Comparison of ENCODE assay signal across 8 mouse cellular contexts in the genomic region with DNA sequence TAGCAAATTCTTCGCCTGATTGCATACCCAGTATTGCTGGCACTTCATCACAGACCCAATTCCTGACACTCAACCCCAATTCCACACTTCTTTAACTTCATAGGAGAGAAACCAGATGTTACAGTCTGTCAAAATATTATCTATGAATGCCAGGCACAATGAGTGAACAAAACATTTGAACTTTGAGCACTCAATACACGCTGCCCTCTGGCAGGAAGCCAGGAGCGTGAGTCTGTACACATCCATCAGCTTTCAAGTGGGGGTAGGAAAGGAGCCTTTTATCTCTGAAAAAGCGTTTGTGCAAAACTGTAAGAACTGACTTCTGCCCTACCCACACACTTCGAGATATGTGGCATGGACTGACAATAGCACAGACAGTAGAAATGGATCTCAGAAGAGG. TPM values are rescaled to one million over a fixed set of nuclear protein-coding genes. Genes with fewer than 3 reads are reported as not detected.
DNase-seq lines count a peak whose midpoint lies in the region; ATAC-seq and TF ChIP-seq lines count a peak whose summit lies in the region.

No protein-coding gene starts in this region.

- no peaks in the 10 kb centered on the region for H3K4me1 ChIP-seq in hindbrain, postnatal 0 days (ENCODE audit: insufficient read depth, low read length)
- H3K4me1 ChIP-seq in hindbrain, embryonic 16.5 days (ENCODE audit: control insufficient read depth, insufficient read depth, low read depth, low read length) = peaks cover 18% of the 10 kb centered on the region
- H3K4me1 ChIP-seq in brown adipose tissue, adult 24 weeks (ENCODE audit: control insufficient read depth, insufficient read depth, insufficient read length, low read length) = no peaks in the 10 kb centered on the region
- H3K4me1 ChIP-seq in stomach, postnatal 0 days (replicated peaks; ENCODE audit: control insufficient read depth, insufficient read depth) = peaks cover 3% of the 10 kb centered on the region; the same call in 1 of the 2 replicates
- H3K4me1 ChIP-seq in midbrain, embryonic 16.5 days (ENCODE audit: control insufficient read depth, insufficient read depth, low read length) = peaks cover 19% of the 10 kb centered on the region

- TF ChIP-seq EP300 in stomach, postnatal 0 days (optimal IDR thresholded peaks at IDR 0.05) = no peak

- no peak overlapping the region for H3K27ac ChIP-seq in hindbrain, postnatal 0 days
- H3K27ac ChIP-seq in hindbrain, embryonic 16.5 days (ENCODE audit: low read depth, low read length) = no peak overlapping the region
- peak overlapping the region; percentile 54; the same call in 1 of the 2 replicates for H3K27ac ChIP-seq in brown adipose tissue, adult 24 weeks (replicated peaks; ENCODE audit: low read depth, low read length)
- H3K27ac ChIP-seq in stomach, postnatal 0 days (replicated peaks) = no peak overlapping the region
- H3K27ac ChIP-seq in midbrain, embryonic 16.5 days (ENCODE audit: low read length) = no peak overlapping the region

- no peak for TF ChIP-seq CTCF in hindbrain, postnatal 0 days (IDR thresholded peaks at IDR 0.05; ENCODE audit: low read depth)
- TF ChIP-seq CTCF in stomach, postnatal 0 days (IDR thresholded peaks at IDR 0.05; ENCODE audit: low read depth) = no peak

- ATAC-seq in hindbrain, postnatal 0 days = no peak
- no peak for ATAC-seq in hindbrain, embryonic 16.5 days
- no peak for ATAC-seq in stomach, postnatal 0 days (ENCODE audit: low FRiP score, low TSS enrichment)
- no peak for ATAC-seq in midbrain, embryonic 16.5 days

- peaks cover 5% of the 10 kb centered on the region; the same call in 1 of the 2 replicates for H3K27me3 ChIP-seq in hindbrain, postnatal 0 days (ENCODE audit: insufficient read depth, low read length)
- H3K27me3 ChIP-seq in hindbrain, embryonic 16.5 days (replicated peaks; ENCODE audit: control insufficient read depth, insufficient read depth, low read length) = peaks cover 15% of the 10 kb centered on the region
- H3K27me3 ChIP-seq in stomach, postnatal 0 days (ENCODE audit: control insufficient read depth, insufficient read depth, low read length) = no peaks in the 10 kb centered on the region; the same call in 1 of the 2 replicates
- peaks cover 26% of the 10 kb centered on the region for H3K27me3 ChIP-seq in midbrain, embryonic 16.5 days (ENCODE audit: control insufficient read depth, insufficient read depth, low read depth, low read length)

- H3K36me3 ChIP-seq in hindbrain, postnatal 0 days (ENCODE audit: insufficient read depth, low read length) = no peaks in the 10 kb centered on the region
- no peaks in the 10 kb centered on the region for H3K36me3 ChIP-seq in hindbrain, embryonic 16.5 days (ENCODE audit: control insufficient read depth, insufficient read depth, low read length)
- H3K36me3 ChIP-seq in stomach, postnatal 0 days (ENCODE audit: control insufficient read depth, insufficient read depth, low read length) = no peaks in the 10 kb centered on the region
- H3K36me3 ChIP-seq in midbrain, embryonic 16.5 days (ENCODE audit: control insufficient read depth, insufficient read depth, low read length) = no peaks in the 10 kb centered on the region

- H3K9ac ChIP-seq in hindbrain, postnatal 0 days (replicated peaks; ENCODE audit: low read length) = no peak overlapping the region
- no peak overlapping the region for H3K9ac ChIP-seq in hindbrain, embryonic 16.5 days (ENCODE audit: low read depth, low read length)
- no peak overlapping the region for H3K9ac ChIP-seq in stomach, postnatal 0 days (ENCODE audit: low read length)
- H3K9ac ChIP-seq in midbrain, embryonic 16.5 days (ENCODE audit: low read depth, low read length) = no peak overlapping the region

- H3K4me2 ChIP-seq in hindbrain, postnatal 0 days (ENCODE audit: low read depth, low read length) = no peak overlapping the region
- no peak overlapping the region for H3K4me2 ChIP-seq in hindbrain, embryonic 16.5 days (ENCODE audit: low read length)
- peak overlapping the region; percentile 45 for H3K4me2 ChIP-seq in stomach, postnatal 0 days (replicated peaks; ENCODE audit: low read depth)
- no peak overlapping the region for H3K4me2 ChIP-seq in midbrain, embryonic 16.5 days (ENCODE audit: low read length)

- WGBS in hindbrain, postnatal 0 days = 29% methylated on average over 5 of the region's 5 CpGs
- WGBS in hindbrain, embryonic 16.5 days = 43% methylated on average over 5 of the region's 5 CpGs
- 10% methylated on average over 5 of the region's 5 CpGs for WGBS in stomach, postnatal 0 days
- 35% methylated on average over 5 of the region's 5 CpGs for WGBS in midbrain, embryonic 16.5 days

- H3K9me3 ChIP-seq in hindbrain, postnatal 0 days (ENCODE audit: low read length) = no peaks in the 10 kb centered on the region
- no peaks in the 10 kb centered on the region for H3K9me3 ChIP-seq in hindbrain, embryonic 16.5 days (ENCODE audit: control insufficient read depth, low read length)
- no peaks in the 10 kb centered on the region for H3K9me3 ChIP-seq in stomach, postnatal 0 days (ENCODE audit: control insufficient read depth, low read length)
- no peaks in the 10 kb centered on the region for H3K9me3 ChIP-seq in midbrain, embryonic 16.5 days (replicated peaks; ENCODE audit: control insufficient read depth, low read length, poor library complexity, severe bottlenecking)

- DNase-seq in hindbrain, postnatal 0 days (ENCODE audit: low spot score) = peak; percentile 17
- DNase-seq in kidney, postnatal 36 days = peak; percentile 64 to 84
- peak; percentile 44 for DNase-seq in stomach, postnatal 0 days (ENCODE audit: low spot score)
- DNase-seq in frontal cortex, adult 2 months (ENCODE audit: extremely low spot score in 1 of 2, low spot score in 1 of 2) = no peak
- no peak for DNase-seq in left cerebral cortex, adult 8-10 months (ENCODE audit: low spot score in 2 of 2)

- no peak overlapping the region for H3K4me3 ChIP-seq in hindbrain, postnatal 0 days (ENCODE audit: low read length)
- H3K4me3 ChIP-seq in hindbrain, embryonic 16.5 days (ENCODE audit: low read length) = no peak overlapping the region
- H3K4me3 ChIP-seq in brown adipose tissue, adult 24 weeks (ENCODE audit: insufficient read depth, low read depth, low read length) = peak overlapping the region; percentile 24
- H3K4me3 ChIP-seq in stomach, postnatal 0 days (ENCODE audit: low read depth, low read length) = no peak overlapping the region; the same call in 1 of the 2 replicates
- H3K4me3 ChIP-seq in midbrain, embryonic 16.5 days (ENCODE audit: low read depth, low read length) = no peak overlapping the region

RNA-seq across cellular contexts. Expression of gene Kcnj8, which starts 4.0 kb away (rescaled TPM):
- total RNA-seq in hindbrain, postnatal 0 days (2014; rRNA removed) = 10.1 and 13.7 TPM in 2 replicates
- 7.7 and 8.8 TPM in 2 replicates for polyA plus RNA-seq in hindbrain, postnatal 0 days (2015; fragmentation: Nextera tagmentation; extraction: Ambion mirVana)
- 14.8 and 15.3 TPM in 2 replicates for polyA plus RNA-seq in hindbrain, embryonic 16.5 days (2015; fragmentation: Nextera tagmentation; extraction: Ambion mirVana)
- polyA plus RNA-seq in brown adipose tissue, adult 24 weeks (2012; ENCODE audit: insufficient read depth, insufficient read length, missing spikeins) = 11.2 and 17.3 TPM in 2 replicates
- polyA plus RNA-seq in stomach, postnatal 0 days (2015; fragmentation: Nextera tagmentation; extraction: Ambion mirVana) = 44.6 and 45.4 TPM in 2 replicates
- 4.1 and 5.3 TPM in 2 replicates for polyA plus RNA-seq in frontal cortex, adult 2 months (2012; rRNA removed)
- 14.7 and 15.4 TPM in 2 replicates for polyA plus RNA-seq in midbrain, embryonic 16.5 days (2015; fragmentation: Nextera tagmentation; extraction: Ambion mirVana)
- total RNA-seq in left cerebral cortex, adult 8-10 months (2022) = 1 to 10 TPM; 2.1 to 2.7 (median 2.4) TPM

RNA-seq across cellular contexts. Expression of gene Ldhb, which starts 59.7 kb away (rescaled TPM):
- total RNA-seq in hindbrain, postnatal 0 days (2014; rRNA removed) = 201 and 230 TPM in 2 replicates
- polyA plus RNA-seq in hindbrain, postnatal 0 days (2015; fragmentation: Nextera tagmentation; extraction: Ambion mirVana) = 663 and 664 TPM in 2 replicates
- 534 and 590 TPM in 2 replicates for polyA plus RNA-seq in hindbrain, embryonic 16.5 days (2015; fragmentation: Nextera tagmentation; extraction: Ambion mirVana)
- 1,125 and 1,392 TPM in 2 replicates for polyA plus RNA-seq in brown adipose tissue, adult 24 weeks (2012; ENCODE audit: insufficient read depth, insufficient read length, missing spikeins)
- polyA plus RNA-seq in stomach, postnatal 0 days (2015; fragmentation: Nextera tagmentation; extraction: Ambion mirVana) = 151 and 174 TPM in 2 replicates
- polyA plus RNA-seq in frontal cortex, adult 2 months (2012; rRNA removed) = 1,262 and 1,369 TPM in 2 replicates
- polyA plus RNA-seq in midbrain, embryonic 16.5 days (2015; fragmentation: Nextera tagmentation; extraction: Ambion mirVana) = 407 and 436 TPM in 2 replicates
- 1,000 to 10,000 TPM in 1 of 4 experiments, 100 to 1,000 TPM in 3; 841 to 1,026 (median 936) TPM for total RNA-seq in left cerebral cortex, adult 8-10 months (2022)

Comparison
In these comparisons a context has a peak if more than half of its experiments do, and no peak if none do; other contexts are left out.
1. DNase-seq: peak in hindbrain, postnatal 0 days (single experiment), kidney, postnatal 36 days (2 of 2) and stomach, postnatal 0 days (single experiment); none in frontal cortex, adult 2 months (0 of 2) and left cerebral cortex, adult 8-10 months (0 of 2).